Mouse (Mus musculus) ES-E14 (cell line): Measurements from ENCODE around the gene Pcdh19. TPM values are rescaled to one million over a fixed set of nuclear protein-coding genes. Genes with fewer than 3 reads are reported as not detected.
A peak's percentile ranks its signal among the peaks of the same experiment; 100 is the strongest.

Experiments used
- DNase-seq: peaks from one replicate; pipeline ENCODE4 v3.0.0-alpha.2; 2013; ENCODE audit warnings: low read depth, low spot score
- H3K27ac ChIP-seq: 2 replicates; pipeline ENCODE4 v1.5.1; 2012; ENCODE audit warnings: low read depth, mild to moderate bottlenecking, low read length, moderate library complexity, mixed read lengths; ENCODE audit not compliant: poor library complexity, insufficient read depth, severe bottlenecking
- H3K36me3 ChIP-seq: 2 replicates; pipeline ENCODE4 v1.6.1; 2012; ENCODE audit warnings: mild to moderate bottlenecking, low read length, moderate library complexity, mixed read lengths; ENCODE audit not compliant: control insufficient read depth, poor library complexity, insufficient read depth, severe bottlenecking
- H3K4me1 ChIP-seq, 2 experiments: fragments of 150-350 bp in 1 of 2; sonication (generic) in 1 of 2; 2 replicates each; pipeline ENCODE4 v1.6.1; 2012; ENCODE audit warnings: low read length in 2 of 2, mild to moderate bottlenecking in 1 of 2, mixed read lengths in 1 of 2; ENCODE audit not compliant: control insufficient read depth in 2 of 2, insufficient read depth in 2 of 2, poor library complexity in 1 of 2
- H3K4me3 ChIP-seq, 2 experiments: fragments of 150-350 bp in 1 of 2; sonication (generic) in 1 of 2; 2 replicates each; pipeline ENCODE4 v1.5.1; 2012; ENCODE audit warnings: low read length in 2 of 2, low read depth in 1 of 2, mild to moderate bottlenecking in 1 of 2, mixed read lengths in 1 of 2; ENCODE audit not compliant: insufficient read depth in 1 of 2, poor library complexity in 1 of 2, severe bottlenecking in 1 of 2
- H3K9ac ChIP-seq: 2 replicates; pipeline ENCODE4 v1.6.1; 2012; ENCODE audit warnings: low read depth, mild to moderate bottlenecking, low read length, mixed read lengths; ENCODE audit not compliant: poor library complexity, insufficient read depth, severe bottlenecking
- H3K9me3 ChIP-seq: fragments of 150-350 bp; sonication (generic); 2 replicates; pipeline ENCODE4 v1.6.1; 2012; ENCODE audit warnings: low read depth, mild to moderate bottlenecking, low read length; ENCODE audit not compliant: control insufficient read depth, insufficient read depth
- CHD2 ChIP-seq: IDR thresholded peaks from 2 replicates; pipeline ENCODE4 v1.6.1; 2014; ENCODE audit warnings: mild to moderate bottlenecking, low read depth, low read length, inconsistent platforms
- HCFC1 ChIP-seq: IDR thresholded peaks from 2 replicates; pipeline ENCODE4 v1.6.1; 2012; ENCODE audit warnings: low read length, inconsistent platforms, borderline replicate concordance; ENCODE audit not compliant: insufficient read depth
- MAFK ChIP-seq: IDR thresholded peaks from 2 replicates; pipeline ENCODE4 v1.6.1; 2014; ENCODE audit warnings: mild to moderate bottlenecking, low read depth, low read length, inconsistent platforms; ENCODE audit not compliant: insufficient read depth
- ZC3H11A ChIP-seq: IDR thresholded peaks from 2 replicates; pipeline ENCODE4 v1.6.1; 2012; ENCODE audit warnings: low read depth, mild to moderate bottlenecking, inconsistent platforms, low read length, borderline replicate concordance
- ZNF384 ChIP-seq: IDR thresholded peaks from 2 replicates; pipeline ENCODE4 v1.6.1; 2012; ENCODE audit warnings: low read depth, low read length, inconsistent platforms
- in situ Hi-C, 2 experiments: fragments of 600-800 bp; cut with MboI; formaldehyde crosslinking; loops; one replicate each; pipeline ENCODE4 v1.15.1; 2025; ENCODE audit warnings: low sequenced_read_pairs in 2 of 2, inconsistent platforms in 1 of 2; ENCODE audit not compliant: unreplicated experiment in 2 of 2
- total RNA-seq: library from RNA; depleted of rRNA; stranded (reverse); fragments of 300-350 nt; gene quantifications from 2 replicates; pipeline ENCODE4 v1.2.3, GENCODE M21; 2012

Pcdh19 gene
- total RNA-seq, 1 experiment, result 2.3 TPM

- Histone ChIP-seq H3K9ac (no peak overlapping the region), H3K4me1 (no peaks in the 10 kb centered on the region), H3K9me3 (no peaks in the 10 kb centered on the region), H3K36me3 (no peaks in the 10 kb centered on the region), H3K27ac (no peak overlapping the region), H3K4me3 (no peak overlapping the region)
- in situ Hi-C loops, result loop anchor here in 1 of 2 experiments (25.0 kb wide), 1 partner anchor 629 kb away; no protein-coding TSS in a partner anchor
- no peak for DNase-seq
- TF ChIP-seq ZC3H11A (0 out of 2 replicates have a peak, but pooled peaks have one; percentile 22), MAFK (no peak), ZNF384 (no peak)
Observed at GRCm38 (mm10) chrX:133691581-133692391, 3.0 kb upstream of the Pcdh19 start.

GRCm38 (mm10) chrX:133690822-133691221 lies 2.0 kb upstream of the Pcdh19 start:
- Histone ChIP-seq H3K36me3 (no peaks in the 10 kb centered on the region), H3K27ac (no peak overlapping the region), H3K4me3 (no peak overlapping the region), H3K9me3 (no peaks in the 10 kb centered on the region), H3K4me1 (peaks cover 0 to 4% of the 10 kb centered on the region in 2 experiments; a peak in 1 of 4 replicates), H3K9ac (no peak overlapping the region)
- TF ChIP-seq ZNF384, result no peak
- no peak for TF ChIP-seq HCFC1
- no peak for TF ChIP-seq ZC3H11A
- TF ChIP-seq MAFK, result no peak
- no peak for TF ChIP-seq CHD2
- in situ Hi-C loops, result loop anchor here in 1 of 2 experiments (25.0 kb wide), 1 partner anchor 629 kb away; no protein-coding TSS in a partner anchor
- no peak for DNase-seq

GRCm38 (mm10) chrX:133689576-133690250 lies 926 bp upstream of the Pcdh19 start:
- DNase-seq, result no peak
- no peak overlapping the region for H3K27ac ChIP-seq
- H3K36me3 ChIP-seq, result no peaks in the 10 kb centered on the region
- in situ Hi-C loops, result loop anchor here in 1 of 2 experiments (25.0 kb wide), 1 partner anchor 627 kb away; no protein-coding TSS in a partner anchor
- peak overlapping the region in 1 of 2 experiments; percentile 45; a peak in 1 of 4 replicates for H3K4me3 ChIP-seq
- H3K9ac ChIP-seq, result no peak overlapping the region
- H3K9me3 ChIP-seq, result no peaks in the 10 kb centered on the region
- no peak for TF ChIP-seq CHD2
- no peak for TF ChIP-seq ZNF384
- TF ChIP-seq HCFC1, result no peak
- no peak for TF ChIP-seq MAFK
- no peak for TF ChIP-seq ZC3H11A
- peaks cover 0 to 4% of the 10 kb centered on the region in 2 experiments; a peak in 1 of 4 replicates for H3K4me1 ChIP-seq

- peak overlapping the region; percentile 73 to 80 for H3K4me3 ChIP-seq
- TF ChIP-seq ZC3H11A, result no peak
- no peak for TF ChIP-seq HCFC1
- TF ChIP-seq CHD2, result no peak
- no peaks in the 10 kb centered on the region for H3K9me3 ChIP-seq
- peaks cover 0 to 4% of the 10 kb centered on the region in 2 experiments; a peak in 1 of 4 replicates for H3K4me1 ChIP-seq
- H3K36me3 ChIP-seq, result no peaks in the 10 kb centered on the region
- in situ Hi-C loops, result loop anchor here in 1 of 2 experiments (25.0 kb wide), 1 partner anchor 626 kb away; no protein-coding TSS in a partner anchor
- DNase-seq, result no peak
- H3K27ac ChIP-seq, result no peak overlapping the region
- peak overlapping the region; percentile 26 for H3K9ac ChIP-seq
Observed at GRCm38 (mm10) chrX:133688156-133688555, 631 bp downstream of the Pcdh19 start.
